Mouse (Mus musculus) kidney, embryonic 16.5 days (tissue): ENCODE measurements around the gene Trim80. TPM values are rescaled to one million over a fixed set of nuclear protein-coding genes. Genes with fewer than 3 reads are reported as not detected.

Experiments
- ATAC-seq: fragments of 200-750 bp; cut with Nextera tagmentation; 2 replicates; pipeline ENCODE4 v1.8.0; 2017; ENCODE audit warnings: moderate TSS enrichment; ENCODE audit not compliant: low FRiP score, low TSS enrichment
- H3K27ac ChIP-seq: fragments of 300-500 bp; sonication (generic); 2 replicates; pipeline ENCODE4 v1.5.1; 2014; ENCODE audit warnings: low read length
- H3K27me3 ChIP-seq: fragments of 300-500 bp; sonication (generic); 2 replicates; pipeline ENCODE4 v1.6.1; 2014; ENCODE audit warnings: low read length, control low read depth, mixed read lengths; ENCODE audit not compliant: insufficient read depth
- H3K36me3 ChIP-seq: fragments of 300-500 bp; sonication (generic); 2 replicates; pipeline ENCODE4 v1.6.1; 2014; ENCODE audit warnings: low read length, control low read depth, mixed read lengths; ENCODE audit not compliant: insufficient read depth
- H3K4me1 ChIP-seq: fragments of 300-500 bp; sonication (generic); 2 replicates; pipeline ENCODE4 v1.6.1; 2014; ENCODE audit warnings: low read length, control low read depth, mixed read lengths; ENCODE audit not compliant: insufficient read depth
- H3K4me2 ChIP-seq: fragments of 300-500 bp; sonication (generic); replicated peaks from 2 replicates; pipeline ENCODE4 v1.6.1; 2014; ENCODE audit warnings: low read depth, low read length
- H3K4me3 ChIP-seq: fragments of 300-500 bp; sonication (generic); 2 replicates; pipeline ENCODE4 v1.5.1; 2014; ENCODE audit warnings: mild to moderate bottlenecking, low read length
- H3K9ac ChIP-seq: fragments of 300-500 bp; sonication (generic); replicated peaks from 2 replicates; pipeline ENCODE4 v1.6.1; 2014; ENCODE audit warnings: low read length
- H3K9me3 ChIP-seq: fragments of 300-500 bp; sonication (generic); 2 replicates; pipeline ENCODE4 v1.6.1; 2016; ENCODE audit warnings: low read length, control low read depth
- WGBS: fragments of 180-500 bp; shearing (Covaris S2); extraction: QIAGEN DNeasy Blood & Tissue Kit; methylation state at CpG from one replicate; pipeline ENCODE4 v1.1.7; 2014; 5-methylcytosine and 5-hydroxymethylcytosine counted together
- polyA plus RNA-seq: library from polyadenylated mRNA; unstranded; fragments of >200 nt; fragmentation: Nextera tagmentation; extraction: Ambion mirVana; gene quantifications from 2 replicates; pipeline ENCODE4 v1.2.1, GENCODE M21; 2015

The Trim80 gene
- polyA plus RNA-seq, 1 experiment from 2014 or later = 0.12 TPM

DNA sequence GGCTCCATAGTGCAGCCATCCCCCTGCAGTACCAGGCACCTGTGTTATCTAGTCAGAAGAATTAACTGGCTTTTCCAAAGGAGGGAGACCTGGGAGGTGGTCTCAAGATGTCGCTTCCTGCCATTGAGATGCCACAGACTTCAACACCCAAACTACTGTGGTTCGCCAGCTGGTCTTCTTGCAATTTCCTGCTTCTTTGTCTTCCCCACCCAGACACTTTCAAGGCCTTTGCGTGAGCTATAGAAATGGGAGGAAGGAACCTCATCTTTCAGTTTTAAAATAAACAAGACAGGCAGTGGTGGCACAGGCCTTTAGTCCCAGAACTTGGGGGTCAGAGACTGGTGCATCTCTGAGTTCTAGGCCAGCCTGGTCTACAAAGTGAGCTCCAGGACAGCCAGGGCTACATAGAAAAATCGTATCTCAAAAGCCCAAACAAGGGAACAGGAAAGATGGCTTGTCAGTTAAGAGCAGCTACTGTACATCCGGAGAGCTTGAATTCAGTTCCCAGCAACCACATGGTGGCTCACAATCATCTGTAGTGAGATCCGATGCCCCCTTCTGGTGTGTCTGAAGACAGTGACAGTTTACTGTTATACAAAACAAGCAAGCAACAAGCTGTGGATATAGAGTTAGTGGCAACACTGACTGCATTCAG lies 32.0 kb upstream of the Trim80 start:
- Histone ChIP-seq H3K36me3 (peaks cover 44% of the 10 kb centered on the region), H3K4me3 (no peak overlapping the region), H3K27ac (peak overlapping the region; percentile 23; the same call in 1 of the 2 replicates), H3K9me3 (no peaks in the 10 kb centered on the region), H3K27me3 (no peaks in the 10 kb centered on the region), H3K9ac (no peak overlapping the region), H3K4me2 (no peak overlapping the region), H3K4me1 (peaks cover 21% of the 10 kb centered on the region)
- no peak for ATAC-seq
- 85% methylated on average over 6 of the region's 6 CpGs for WGBS

DNA sequence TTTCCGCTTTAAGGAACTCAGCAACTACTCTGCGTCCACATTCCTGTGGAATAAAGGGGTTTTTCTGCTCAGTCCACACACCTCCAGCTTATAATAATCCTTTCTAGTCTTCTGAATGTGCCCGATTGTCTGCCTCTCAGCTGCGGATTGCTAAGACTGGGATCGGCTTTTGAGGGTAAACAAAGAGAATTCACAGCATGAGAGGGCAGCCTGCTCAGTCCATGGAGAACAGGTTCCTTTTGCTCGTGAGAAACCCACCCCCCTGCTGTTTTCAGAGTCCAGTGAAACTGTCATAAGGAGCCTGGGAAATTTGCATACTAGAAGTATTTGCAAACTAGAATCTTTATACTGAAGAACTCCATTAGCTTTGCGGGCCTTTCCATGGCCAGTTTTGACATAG lies 30.8 kb upstream of the Trim80 start:
- 93% methylated on average over 7 of the region's 7 CpGs for WGBS

DNA sequence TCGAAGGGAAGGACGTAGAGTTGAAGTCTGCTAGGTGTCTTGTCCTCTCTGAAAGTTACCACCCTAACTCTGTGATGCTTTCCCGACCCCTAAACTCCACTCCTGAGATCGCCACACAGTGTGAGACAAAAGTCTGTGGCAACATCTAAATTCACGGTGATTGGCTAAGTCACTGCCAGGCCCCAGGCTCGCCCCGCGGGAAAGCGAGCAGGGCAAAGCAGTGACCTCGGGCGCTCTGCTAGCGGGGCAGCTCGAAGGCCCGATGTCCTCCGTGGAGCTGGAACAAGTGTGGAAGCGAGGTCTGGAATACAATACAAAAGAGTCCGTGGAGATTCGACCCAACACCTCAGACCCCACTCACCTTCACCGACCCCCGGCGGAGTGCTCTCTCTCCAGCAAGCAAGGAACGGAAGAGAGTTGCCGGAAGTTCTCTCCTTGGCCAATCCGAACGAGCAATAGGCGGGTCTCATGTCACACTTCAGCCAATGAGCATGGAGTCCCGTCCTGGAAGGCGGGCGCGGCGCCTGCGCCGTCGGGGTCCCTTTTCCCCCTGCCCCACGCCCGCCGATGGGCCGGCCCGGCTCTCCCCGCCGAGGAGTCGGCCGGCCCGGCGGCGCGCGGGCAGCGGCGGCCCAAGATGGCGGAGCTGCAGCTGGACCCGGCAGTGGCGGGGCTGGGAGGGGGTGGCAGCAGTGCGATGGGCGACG lies 20.7 kb upstream of the Trim80 start, which contains the start of the genes Atp5h and Kctd2:
Atp5h (minus strand) TSS at position 432 of the 707 bp plus-strand sequence.
Kctd2 (plus strand) TSS at position 598 of the 707 bp plus-strand sequence.
- peak; percentile 98 for ATAC-seq
- Histone ChIP-seq H3K27ac (peak within 1 kb of the TSS; percentile 84), H3K4me3 (peak within 1 kb of the TSS; percentile 98), H3K4me2 (peak within 1 kb of the TSS; percentile 83), H3K36me3 (peaks cover 40% of the 10 kb centered on the region), H3K27me3 (no peaks in the 10 kb centered on the region), H3K9ac (peak within 1 kb of the TSS; percentile 92), H3K9me3 (no peaks in the 10 kb centered on the region), H3K4me1 (peaks cover 29% of the 10 kb centered on the region)
- WGBS = under 1% methylated on average over 52 of the region's 56 CpGs

More for the DNA sequence above, 30.8 kb upstream of the Trim80 start:
- no peaks in the 10 kb centered on the region for H3K27me3 ChIP-seq
- no peak overlapping the region for H3K9ac ChIP-seq
- no peak overlapping the region for H3K4me3 ChIP-seq
- no peak overlapping the region for H3K4me2 ChIP-seq
- peaks cover 21% of the 10 kb centered on the region for H3K4me1 ChIP-seq
- H3K9me3 ChIP-seq = no peaks in the 10 kb centered on the region
- no peak overlapping the region for H3K27ac ChIP-seq
- H3K36me3 ChIP-seq = peaks cover 44% of the 10 kb centered on the region
- no peak for ATAC-seq

DNA sequence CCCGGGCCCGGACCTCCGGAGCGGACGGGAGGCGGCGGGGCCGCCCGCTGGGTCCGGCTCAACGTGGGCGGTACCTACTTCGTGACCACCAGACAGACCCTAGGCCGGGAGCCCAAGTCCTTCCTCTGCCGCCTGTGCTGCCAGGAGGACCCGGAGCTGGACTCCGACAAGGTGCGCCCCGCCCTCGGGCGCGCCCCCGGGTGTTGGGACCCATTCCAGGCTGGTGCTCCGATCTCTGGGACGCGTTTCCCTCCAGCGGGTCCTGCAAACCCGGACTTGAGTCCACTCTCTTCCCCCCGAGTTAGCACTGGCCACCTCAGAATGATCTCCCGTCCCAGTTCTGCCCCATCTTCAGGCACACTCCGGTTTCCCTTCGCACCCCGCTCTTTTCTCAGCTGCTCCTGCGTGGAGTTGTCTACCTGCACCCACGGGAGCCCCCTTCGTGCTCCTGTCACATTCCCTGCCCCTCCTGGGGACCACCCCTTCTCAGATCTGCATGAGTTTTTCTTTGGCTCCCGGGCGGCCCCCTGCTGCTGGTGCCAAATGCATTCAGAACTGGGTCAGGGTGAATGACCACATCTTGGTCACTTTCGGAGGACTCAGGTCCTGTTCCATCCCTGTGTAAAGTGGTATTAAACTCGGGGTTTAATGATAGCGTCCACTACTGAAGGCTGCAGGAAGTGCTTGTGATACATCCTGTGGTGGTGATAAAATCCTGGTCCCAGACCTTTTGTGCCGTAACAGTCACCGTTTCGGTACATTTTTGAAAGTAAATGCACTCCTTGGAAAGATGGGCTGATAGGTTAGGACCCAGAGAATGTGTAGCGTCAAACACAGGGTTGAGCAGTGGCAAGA lies 19.8 kb upstream of the Trim80 start:
- under 1% methylated on average over 45 of the region's 45 CpGs for WGBS
- peak; percentile 72 for ATAC-seq

DNA sequence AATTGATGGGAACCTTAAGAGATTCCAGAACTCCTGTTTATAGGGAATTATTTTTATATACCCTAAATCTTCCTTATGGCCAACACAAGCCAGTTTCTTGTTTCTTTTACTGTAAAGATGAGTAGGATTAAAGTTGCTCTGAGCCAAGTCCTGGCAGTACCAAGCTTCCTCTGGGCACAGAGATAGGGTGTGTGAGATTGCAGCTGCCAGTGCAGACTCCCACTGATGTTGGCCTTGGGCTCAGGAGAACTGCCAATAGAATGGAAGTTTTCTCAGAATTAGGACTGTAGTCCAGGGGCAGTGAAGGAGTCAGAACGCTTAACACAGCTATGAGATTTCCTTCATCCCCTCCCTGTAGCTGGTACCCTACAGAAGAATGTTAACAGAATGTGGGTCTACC lies 19.0 kb upstream of the Trim80 start:
- H3K4me1 ChIP-seq = peaks cover 29% of the 10 kb centered on the region
- no peaks in the 10 kb centered on the region for H3K9me3 ChIP-seq
- ATAC-seq = no peak
- peak overlapping the region; percentile 98 for H3K4me3 ChIP-seq
- H3K4me2 ChIP-seq = peak overlapping the region; percentile 77
- no peak overlapping the region for H3K27ac ChIP-seq
- peaks cover 35% of the 10 kb centered on the region for H3K36me3 ChIP-seq
- 52% methylated on average over 1 of the region's 1 CpGs for WGBS
- no peaks in the 10 kb centered on the region for H3K27me3 ChIP-seq
- peak overlapping the region; percentile 92; the same call in 1 of the 2 replicates for H3K9ac ChIP-seq

More for the DNA sequence above, 19.8 kb upstream of the Trim80 start:
- H3K27me3 ChIP-seq = no peaks in the 10 kb centered on the region
- H3K9ac ChIP-seq = peak overlapping the region; percentile 92
- peak overlapping the region; percentile 77 for H3K4me2 ChIP-seq
- H3K9me3 ChIP-seq = no peaks in the 10 kb centered on the region
- peak overlapping the region; percentile 98 for H3K4me3 ChIP-seq
- peaks cover 29% of the 10 kb centered on the region for H3K4me1 ChIP-seq
- H3K27ac ChIP-seq = peak overlapping the region; percentile 84
- H3K36me3 ChIP-seq = peaks cover 40% of the 10 kb centered on the region

DNA sequence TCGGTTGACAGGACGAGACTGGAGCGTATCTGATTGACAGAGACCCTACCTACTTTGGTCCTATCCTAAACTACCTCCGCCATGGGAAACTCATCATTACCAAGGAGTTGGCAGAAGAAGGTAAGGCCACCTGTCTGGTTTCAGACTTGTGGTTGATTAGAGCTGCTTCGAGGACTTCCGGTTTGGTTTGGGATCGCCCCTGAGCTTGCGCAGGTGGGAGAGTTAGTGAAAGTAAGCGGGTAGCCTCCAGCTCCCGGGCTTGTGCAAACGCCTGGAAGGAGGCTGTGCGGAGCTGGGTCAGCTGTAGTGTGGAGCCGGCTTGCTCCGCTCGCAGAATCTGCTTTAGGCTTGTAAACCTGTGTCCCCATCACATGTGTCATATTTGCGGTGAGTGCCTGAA lies 18.4 kb upstream of the Trim80 start:
- ATAC-seq = no peak
- H3K4me1 ChIP-seq = peaks cover 29% of the 10 kb centered on the region
- WGBS = 91% methylated on average over 16 of the region's 16 CpGs
- H3K9me3 ChIP-seq = no peaks in the 10 kb centered on the region
- H3K4me2 ChIP-seq = no peak overlapping the region
- H3K27ac ChIP-seq = no peak overlapping the region
- H3K27me3 ChIP-seq = no peaks in the 10 kb centered on the region
- no peak overlapping the region for H3K9ac ChIP-seq
- H3K4me3 ChIP-seq = no peak overlapping the region
- peaks cover 34% of the 10 kb centered on the region for H3K36me3 ChIP-seq

DNA sequence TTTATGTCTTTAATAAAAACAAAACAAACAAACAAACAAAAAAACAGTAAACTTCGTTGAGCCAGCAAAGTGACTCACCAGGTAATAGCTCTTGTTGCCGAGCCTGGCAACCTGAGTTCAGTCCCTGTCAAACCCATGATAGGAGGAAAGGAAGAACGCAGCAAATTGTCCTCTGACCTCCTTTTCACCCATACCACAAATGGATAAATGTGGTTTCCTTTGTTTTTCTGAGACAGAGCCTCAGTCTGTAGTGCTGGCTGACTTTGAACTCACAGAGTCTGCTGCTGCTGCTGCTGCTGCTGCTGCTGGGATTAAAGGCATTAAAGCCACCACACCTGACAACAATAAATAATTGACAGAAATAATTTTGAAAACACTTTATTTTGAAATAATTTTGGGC lies 17.3 kb upstream of the Trim80 start:
- no peaks in the 10 kb centered on the region for H3K27me3 ChIP-seq
- WGBS = 82% methylated on average over 3 of the region's 3 CpGs
- no peak for ATAC-seq
- H3K27ac ChIP-seq = no peak overlapping the region
- peaks cover 28% of the 10 kb centered on the region for H3K4me1 ChIP-seq
- H3K36me3 ChIP-seq = peaks cover 24% of the 10 kb centered on the region
- no peak overlapping the region for H3K9ac ChIP-seq
- no peaks in the 10 kb centered on the region for H3K9me3 ChIP-seq
- no peak overlapping the region for H3K4me3 ChIP-seq
- H3K4me2 ChIP-seq = no peak overlapping the region

DNA sequence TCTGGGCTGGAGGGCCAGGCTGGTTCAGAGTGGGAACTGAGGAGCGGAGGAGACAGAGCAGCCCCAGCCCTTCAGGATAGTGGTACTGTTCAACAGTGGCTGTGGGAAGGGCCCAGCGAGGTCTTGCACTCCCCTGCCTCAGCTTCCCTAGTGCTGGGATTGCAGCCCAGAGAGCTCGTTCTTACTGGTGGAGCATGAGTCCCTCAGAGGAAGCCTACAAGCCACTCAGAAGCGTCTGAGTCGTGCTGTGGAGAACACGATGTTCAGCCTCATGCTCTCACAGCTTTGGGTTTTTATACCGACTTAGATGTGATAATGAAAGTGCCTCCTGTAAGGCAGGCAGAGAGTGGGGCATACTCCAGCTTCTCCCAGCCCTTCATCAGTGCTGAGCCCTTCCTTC lies 15.7 kb upstream of the Trim80 start:
- Histone ChIP-seq H3K4me1 (peaks cover 18% of the 10 kb centered on the region), H3K4me2 (no peak overlapping the region), H3K9me3 (no peaks in the 10 kb centered on the region), H3K9ac (no peak overlapping the region), H3K27me3 (no peaks in the 10 kb centered on the region), H3K27ac (no peak overlapping the region), H3K4me3 (no peak overlapping the region), H3K36me3 (peaks cover 35% of the 10 kb centered on the region)
- 76% methylated on average over 7 of the region's 7 CpGs for WGBS
- ATAC-seq = no peak

DNA sequence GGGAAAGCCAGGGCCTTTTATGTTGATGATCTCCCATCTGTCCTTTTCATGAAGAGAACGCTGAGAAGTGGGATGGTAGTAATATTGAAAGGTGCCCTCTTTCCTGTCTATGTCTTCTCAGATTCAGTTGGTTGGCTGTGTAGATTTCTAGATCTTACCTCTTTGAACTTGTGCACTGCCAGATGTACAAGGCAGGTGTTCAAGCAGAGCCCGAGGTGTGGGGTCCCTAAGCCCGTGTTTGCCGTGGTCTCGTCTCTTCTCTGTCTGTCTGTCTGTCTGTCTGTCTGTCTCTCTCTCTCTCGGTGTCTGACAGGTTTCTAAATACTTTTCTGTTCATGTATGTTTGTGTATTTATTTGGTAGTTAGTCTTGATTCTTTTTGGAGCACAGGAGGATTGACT lies 14.7 kb upstream of the Trim80 start:
- WGBS = 81% methylated on average over 6 of the region's 6 CpGs
- Histone ChIP-seq H3K36me3 (peaks cover 45% of the 10 kb centered on the region), H3K4me1 (peaks cover 18% of the 10 kb centered on the region), H3K4me2 (no peak overlapping the region), H3K27me3 (no peaks in the 10 kb centered on the region), H3K27ac (no peak overlapping the region), H3K9ac (no peak overlapping the region), H3K9me3 (no peaks in the 10 kb centered on the region), H3K4me3 (no peak overlapping the region)
- no peak for ATAC-seq
